Mouse (Mus musculus): ENCODE results near the gene Chrm2.

- no peak for TF ChIP-seq CTCF (IDR thresholded peaks at IDR 0.05; ENCODE audit: low read depth)
- TF ChIP-seq EP300 (IDR thresholded peaks at IDR 0.05; ENCODE audit: low read depth), result no peak
These were observed 96.3 kb downstream of the Chrm2 start for GRCm38 (mm10) chr6:36484132-36484665.

Data from liver, postnatal 0 days (tissue).